Mouse (Mus musculus) T-cell, adult 2 months (primary cell): Measurements from ENCODE around the gene Pom121l2.
A peak's percentile ranks its signal among the peaks of the same experiment; 100 is the strongest.

Source experiments
- DNase-seq: peaks from one replicate; pipeline ENCODE4 v3.0.0; 2022; ENCODE audit warnings: low spot score

Gene Pom121l2

GRCm38 (mm10) chr13:22019934-22020835 is 39.2 kb downstream of the Pom121l2 start:
- peak; percentile 43 for DNase-seq

GRCm38 (mm10) chr13:22020901-22021339 is 39.9 kb downstream of the Pom121l2 start:
- peak; percentile 32 for DNase-seq

GRCm38 (mm10) chr13:22021581-22021980 is 40.6 kb downstream of the Pom121l2 start:
- no peak for DNase-seq

GRCm38 (mm10) chr13:22022241-22022640 is 41.2 kb downstream of the Pom121l2 start:
- peak; percentile 63 for DNase-seq

GRCm38 (mm10) chr13:22026058-22027031 is 45.4 kb downstream of the Pom121l2 start:
- DNase-seq, result peak; percentile 81

GRCm38 (mm10) chr13:22028673-22029460 is 47.9 kb downstream of the Pom121l2 start:
- DNase-seq, result peak; percentile 85

GRCm38 (mm10) chr13:22029928-22030327 is 48.9 kb downstream of the Pom121l2 start:
- no peak for DNase-seq

GRCm38 (mm10) chr13:22030493-22030892 is 49.5 kb downstream of the Pom121l2 start:
- no peak for DNase-seq

- DNase-seq, result no peak
Observed at GRCm38 (mm10) chr13:22033741-22034442, 52.9 kb downstream of the Pom121l2 start.

- DNase-seq, result no peak
Observed at GRCm38 (mm10) chr13:22034443-22035266, 53.7 kb downstream of the Pom121l2 start.

GRCm38 (mm10) chr13:22035267-22036148 is 54.5 kb downstream of the Pom121l2 start, which contains the start of the genes Hist1h2ah and Hist1h2bk:
TSS of gene Hist1h2ah (minus strand) at chr13:22035568.
TSS of gene Hist1h2bk (plus strand) at chr13:22035870.
- DNase-seq, result peak; percentile 70

GRCm38 (mm10) chr13:22036149-22036956 is 55.4 kb downstream of the Pom121l2 start:
- no peak for DNase-seq

- no peak for DNase-seq
Observed at GRCm38 (mm10) chr13:22036986-22037385, 56.0 kb downstream of the Pom121l2 start.

GRCm38 (mm10) chr13:22037415-22037814 is 56.4 kb downstream of the Pom121l2 start:
- DNase-seq, result no peak
